Mouse (Mus musculus): ENCODE data around the gene Zfp518a.

The Zfp518a gene

DNA sequence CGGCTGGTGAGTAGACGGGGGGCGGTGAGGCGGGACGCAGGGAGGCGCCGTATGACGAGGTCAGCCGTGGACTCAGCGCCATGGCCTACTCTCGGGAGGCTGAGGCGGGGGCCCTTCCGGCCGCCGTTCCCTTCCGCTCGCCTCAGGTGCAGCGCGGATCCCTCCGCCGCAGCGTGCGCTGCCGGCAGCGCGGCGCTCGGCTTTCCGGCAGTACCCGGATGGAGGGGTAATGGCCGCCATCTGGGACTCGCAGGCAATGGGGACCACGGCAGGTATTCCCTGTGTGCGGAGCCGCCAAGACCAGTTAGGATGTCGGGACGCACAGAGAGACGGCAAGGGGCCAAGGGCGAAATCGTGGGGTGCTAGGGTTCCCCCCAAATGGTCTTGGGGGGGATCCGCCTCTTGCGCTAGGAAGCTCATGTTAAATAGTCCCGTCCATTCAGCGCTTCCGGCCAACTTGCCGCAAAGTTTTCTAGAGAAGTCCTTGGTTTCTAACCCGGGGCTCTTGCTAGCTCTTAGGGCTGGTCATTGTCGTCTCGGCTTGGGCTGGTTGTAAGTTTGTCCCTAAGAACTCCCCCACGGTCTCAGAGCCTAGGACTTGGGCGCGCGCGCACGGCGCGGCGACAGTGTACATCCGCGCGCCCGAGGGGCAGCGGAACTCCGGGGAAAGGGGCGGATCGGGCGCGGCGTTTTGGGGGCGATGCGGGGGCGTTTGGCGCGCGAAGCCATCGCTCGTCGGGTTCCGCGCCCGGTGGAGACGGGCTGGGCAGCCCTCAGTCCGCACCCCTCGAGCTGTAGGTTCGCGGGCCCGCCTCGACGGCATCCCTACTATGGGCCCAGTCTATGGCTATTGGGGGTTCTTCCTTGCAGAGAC, at the start of gene Zfp518a:
Zfp518a (plus strand) TSS at position 187 of the 874 bp plus-strand sequence.
- peak; percentile 96 for DNase-seq

DNA sequence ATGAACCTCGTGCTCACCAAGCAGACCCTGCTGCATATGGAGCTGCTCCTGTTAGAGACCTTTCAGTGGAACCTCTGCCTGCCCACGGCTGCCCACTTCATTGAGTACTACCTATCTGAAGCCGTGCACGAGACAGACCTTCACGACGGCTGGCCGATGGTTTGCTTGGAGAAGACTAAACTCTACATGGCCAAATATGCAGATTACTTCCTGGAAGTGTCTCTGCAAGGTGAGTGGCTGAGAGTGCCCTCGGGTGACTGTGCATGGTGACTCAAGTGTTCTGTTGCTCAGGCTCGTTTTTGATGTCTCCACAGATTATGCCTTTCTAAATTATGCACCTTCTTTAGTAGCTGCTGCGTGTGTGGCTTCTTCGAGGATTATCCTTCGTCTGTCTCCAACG, 49.8 kb upstream of the Zfp518a start:
- DNase-seq = no peak

DNA sequence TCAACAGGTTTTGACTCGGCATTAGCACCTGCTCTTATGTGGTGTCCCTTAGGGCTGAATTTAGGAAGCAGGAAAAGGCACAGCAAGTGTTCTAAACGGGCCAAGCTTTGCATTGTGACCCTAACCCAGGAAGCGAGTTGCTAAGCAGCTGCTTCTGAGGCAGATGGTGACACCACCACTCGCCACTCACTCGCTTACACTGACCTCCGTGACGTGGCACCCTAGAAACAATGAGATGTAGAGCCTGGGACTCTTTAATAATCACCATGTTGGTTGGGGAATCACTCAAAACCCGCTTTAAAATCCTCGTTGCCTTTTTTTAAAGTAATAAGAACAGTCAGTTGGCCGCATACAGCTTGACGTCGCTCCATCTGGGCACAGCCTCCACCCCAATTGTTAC, 45.1 kb upstream of the Zfp518a start:
- DNase-seq = no peak

DNA sequence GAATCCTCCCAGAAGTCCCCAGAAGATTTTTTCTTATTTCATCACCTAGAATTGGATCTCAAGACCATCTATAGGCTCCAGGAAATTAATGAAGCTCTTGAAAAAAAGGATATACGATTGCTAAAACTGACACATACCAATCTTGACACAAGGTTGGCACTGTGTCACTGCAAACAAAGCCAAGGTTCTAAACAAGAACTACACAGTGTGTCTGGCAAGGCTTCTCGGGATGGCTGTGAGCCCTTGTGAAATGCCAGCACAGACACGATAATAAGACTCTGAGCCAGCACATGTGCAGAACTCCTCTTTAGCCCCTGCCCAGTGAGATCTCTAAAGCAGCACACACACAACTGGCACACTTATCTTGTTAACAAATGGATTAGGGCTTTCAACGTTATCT, 35.0 kb upstream of the Zfp518a start:
- DNase-seq = no peak

DNA sequence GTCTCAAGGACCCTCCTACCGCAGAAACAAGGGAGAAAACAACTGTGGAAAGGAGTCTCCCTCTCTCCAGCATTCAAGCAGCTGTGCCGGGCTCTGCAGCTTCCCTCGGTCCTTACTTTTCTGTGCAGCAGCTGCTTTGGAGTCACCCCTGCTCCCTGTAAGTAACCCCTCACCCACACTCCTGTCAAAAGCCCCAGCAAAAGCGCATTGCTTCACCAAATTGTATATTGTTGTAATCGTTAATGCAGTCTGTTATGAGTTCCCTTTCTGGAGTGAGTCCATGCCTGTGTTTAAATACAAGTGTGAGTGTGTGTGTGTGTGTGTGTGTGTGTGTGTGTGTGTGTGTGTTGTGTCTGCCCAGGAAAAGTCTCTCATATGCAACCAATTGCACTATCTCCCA, 26.2 kb upstream of the Zfp518a start:
- no peak for DNase-seq

DNA sequence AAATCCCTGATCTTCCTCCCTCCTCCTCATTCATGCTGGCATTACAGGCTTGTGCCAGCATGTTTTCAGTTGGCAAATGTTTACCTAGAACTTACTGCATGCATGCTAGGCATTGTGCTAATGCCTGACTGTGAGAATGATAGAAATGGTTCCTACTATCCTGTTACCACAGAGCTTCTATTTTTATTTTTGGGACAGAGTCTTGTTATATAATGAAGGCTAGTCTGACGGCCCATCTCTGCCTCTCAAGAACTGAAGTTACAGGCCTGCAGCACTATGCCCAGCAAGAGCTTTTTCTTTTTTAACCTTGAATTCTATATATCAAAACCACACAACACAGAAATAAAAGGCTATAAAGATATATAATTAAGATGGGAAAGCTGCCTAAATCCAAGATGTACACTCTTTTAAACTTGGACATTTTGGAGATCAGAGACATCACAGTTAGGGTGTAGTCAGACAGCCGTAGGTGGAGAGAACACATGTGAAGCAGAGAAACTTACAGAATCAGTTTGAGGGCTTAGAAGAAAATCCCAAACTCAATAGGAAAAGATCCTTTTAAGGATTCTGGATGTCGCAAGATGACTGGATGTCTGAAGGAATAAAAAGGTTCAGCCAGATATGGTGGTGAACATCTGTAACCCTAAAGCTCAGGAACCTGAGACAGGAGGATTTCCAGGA, 24.9 kb upstream of the Zfp518a start:
- no peak for DNase-seq

DNA sequence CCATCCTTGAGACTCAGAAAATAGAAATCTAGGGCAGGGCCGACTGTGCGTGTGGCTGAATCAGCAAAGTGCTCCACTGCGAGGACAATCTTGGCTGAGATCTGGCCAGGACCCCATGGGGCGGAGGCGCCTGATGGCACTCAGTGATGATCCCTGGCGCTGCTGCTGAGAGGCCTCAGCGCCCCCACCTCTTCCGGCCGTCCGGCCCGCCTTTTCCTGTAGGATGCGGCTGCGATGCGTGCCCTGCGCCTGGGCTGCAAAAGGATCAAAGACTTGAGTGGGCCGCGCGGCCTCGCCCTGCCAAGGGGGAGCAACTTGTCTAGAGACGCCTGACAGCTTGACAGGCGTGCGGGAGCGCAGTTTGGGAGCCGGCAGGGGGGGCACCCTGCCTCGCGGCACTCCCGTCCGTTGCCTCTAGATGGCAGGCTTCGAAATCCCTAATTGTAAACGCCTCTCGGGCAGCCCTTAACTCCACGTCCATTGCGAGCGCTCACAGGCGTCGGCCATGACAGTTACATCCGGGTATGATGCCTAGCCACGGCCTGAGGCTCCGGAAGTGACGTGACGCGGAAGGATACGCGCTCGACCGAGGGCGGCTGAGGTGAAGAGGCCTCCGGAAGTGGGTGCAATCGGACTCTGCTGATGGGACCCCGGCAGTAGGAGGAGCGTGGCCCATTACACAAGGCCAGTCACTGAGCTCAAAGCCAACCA, 21.4 kb upstream of the Zfp518a start:
- DNase-seq = peak; percentile 98

DNA sequence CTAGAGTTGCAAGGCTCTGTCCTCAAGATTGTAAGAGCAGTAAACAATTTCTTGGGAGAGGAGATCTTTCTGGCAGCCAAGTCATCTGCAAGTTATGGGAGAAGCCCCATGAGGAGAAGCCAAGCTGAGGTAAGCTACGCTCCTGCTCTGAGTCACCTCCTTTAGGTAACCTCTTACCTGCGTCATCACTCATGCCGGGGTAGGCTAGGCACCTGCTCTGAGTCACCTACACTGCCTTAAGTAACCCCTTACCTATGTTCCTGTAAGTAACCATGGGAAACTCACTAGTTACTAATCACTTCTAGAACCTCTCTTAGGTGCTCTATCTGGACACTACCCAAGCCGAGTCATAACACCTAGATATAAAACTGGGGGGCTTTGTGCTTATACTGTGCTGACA, 12.8 kb upstream of the Zfp518a start:
- no peak for DNase-seq

DNA sequence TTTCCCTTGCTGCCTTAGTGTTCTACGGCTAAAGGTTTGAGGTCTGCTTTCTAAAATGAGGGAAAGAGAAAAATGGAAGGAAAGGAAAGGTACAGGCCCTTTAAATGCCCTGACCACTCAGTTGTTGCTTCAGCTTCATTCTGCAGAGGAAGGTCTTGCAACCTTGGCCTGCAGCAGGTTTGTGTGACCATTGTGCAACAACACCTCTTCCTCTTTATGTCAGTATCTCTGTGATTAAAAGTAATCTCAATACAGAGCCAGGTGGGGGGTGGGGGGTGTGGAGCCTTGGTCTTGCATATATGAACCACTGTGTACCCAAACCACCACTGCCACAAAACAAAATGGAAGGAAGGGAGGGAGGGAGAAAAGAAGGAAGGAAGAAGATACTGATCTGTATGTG, 5.6 kb upstream of the Zfp518a start:
- no peak for DNase-seq

DNA sequence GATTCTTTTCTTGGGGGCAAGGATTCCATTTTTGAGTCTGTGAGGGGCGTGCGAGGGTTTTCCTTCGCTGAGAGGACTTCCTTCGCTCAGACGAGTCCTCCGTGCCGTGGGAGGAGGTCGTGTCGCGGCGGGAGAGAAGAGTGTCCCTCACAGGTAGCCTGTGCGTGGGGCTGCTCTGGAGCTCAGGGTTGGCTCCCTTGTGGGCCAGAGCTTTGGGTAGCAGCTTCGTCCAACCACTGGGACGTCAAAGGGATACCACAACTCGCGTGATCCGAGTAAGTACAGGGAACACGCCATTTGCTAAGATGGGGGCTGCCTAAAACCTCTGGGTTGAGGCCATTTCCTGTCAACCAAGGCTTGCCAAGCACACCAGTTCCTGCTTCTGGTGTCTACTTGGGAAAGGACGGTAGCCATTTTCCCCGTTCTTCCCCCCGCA, 416 bp upstream of the Zfp518a start:
- no peak for DNase-seq

DNA sequence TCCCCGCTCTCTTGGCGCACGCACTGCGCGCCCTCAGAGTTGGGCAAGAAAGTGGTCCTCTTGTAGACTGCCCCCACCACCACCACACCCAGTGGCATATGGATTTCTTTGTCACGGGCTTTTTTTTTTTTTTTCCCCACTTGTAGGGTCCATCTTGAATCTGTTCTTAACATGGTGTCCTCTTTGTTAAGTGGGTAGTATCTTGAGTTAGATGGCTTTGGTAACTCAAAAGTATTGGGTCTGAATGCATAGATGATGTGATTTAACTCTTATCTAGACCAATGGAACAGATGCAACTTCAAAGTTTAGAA, 843 bp downstream of the Zfp518a start:
- DNase-seq = no peak

DNA sequence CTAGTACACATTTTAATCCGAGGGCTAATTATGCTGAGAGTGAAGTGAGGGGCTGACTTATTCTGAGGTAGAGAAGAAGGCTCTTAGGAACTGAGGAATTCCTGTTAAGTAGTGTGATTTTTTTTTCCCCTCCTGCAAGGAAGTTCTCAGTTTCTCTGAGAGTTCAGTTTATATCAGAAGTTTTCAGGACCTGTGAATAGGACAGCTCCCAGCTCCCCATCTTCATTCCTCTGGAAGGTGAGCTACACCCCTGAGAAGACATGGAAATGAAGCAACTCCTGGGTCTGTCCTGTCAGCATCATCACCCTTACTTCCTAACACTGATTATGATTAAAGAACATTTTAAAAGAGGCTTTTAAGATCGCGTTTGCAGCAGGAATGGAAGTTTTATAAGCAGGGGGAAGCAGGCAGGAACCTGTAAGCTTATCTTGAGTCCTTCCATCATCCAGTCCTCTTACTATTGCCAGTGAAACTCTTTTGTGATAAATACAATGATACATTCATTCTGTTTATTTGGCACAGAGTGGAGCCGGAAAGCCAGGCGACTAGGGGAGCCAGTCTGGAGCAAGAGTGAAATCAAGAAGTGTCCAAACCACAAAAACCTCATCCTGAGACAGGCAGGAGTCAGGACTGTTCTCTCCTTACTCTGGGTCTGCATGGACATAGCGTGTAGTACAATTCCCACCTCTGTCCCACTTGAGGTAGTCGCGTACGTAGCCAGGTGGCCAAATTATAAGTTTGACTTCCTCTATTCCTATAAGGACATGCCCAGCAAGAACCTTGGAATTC, 37.3 kb downstream of the Zfp518a start:
- peak; percentile 37 for DNase-seq

DNA sequence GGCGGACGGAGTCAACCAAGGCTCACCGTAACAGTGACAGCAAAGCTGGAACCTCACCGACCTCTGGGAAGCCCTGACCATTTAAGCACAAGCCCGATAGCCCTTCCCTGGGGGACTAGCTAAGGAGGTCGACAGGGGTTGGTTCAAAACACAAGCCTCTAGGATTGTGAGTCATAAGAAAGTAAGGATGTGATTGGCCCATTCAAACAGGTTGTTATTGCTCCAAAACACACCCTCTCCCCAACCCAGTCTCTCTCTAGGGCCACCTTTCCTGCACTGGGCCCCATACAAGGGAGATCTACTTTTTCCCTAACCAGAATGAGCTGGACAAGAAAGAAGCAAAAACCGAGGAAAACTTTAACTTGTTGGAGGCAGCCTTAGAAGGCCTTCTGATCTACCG, 40.9 kb downstream of the Zfp518a start:
- no peak for DNase-seq

DNA sequence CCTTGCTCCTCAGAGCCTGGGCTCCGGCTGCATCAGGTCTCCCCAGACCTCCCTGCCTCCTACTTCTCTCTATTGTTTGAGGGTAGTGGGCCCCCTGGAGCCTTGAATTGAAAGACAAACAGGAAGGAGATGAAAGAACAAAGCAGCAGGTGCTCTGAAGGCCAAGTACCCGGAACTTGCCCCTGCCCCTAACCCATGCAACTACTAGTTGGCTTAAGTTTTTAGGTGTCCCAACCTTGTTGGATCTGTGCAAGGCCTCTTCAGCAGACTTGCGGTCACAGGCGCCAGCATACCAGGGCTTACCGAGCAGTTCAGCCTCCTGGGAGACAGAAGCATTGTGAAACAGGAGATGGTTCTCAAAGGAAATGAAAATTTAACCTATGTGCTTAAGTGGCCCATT, 41.5 kb downstream of the Zfp518a start:
- no peak for DNase-seq

DNA sequence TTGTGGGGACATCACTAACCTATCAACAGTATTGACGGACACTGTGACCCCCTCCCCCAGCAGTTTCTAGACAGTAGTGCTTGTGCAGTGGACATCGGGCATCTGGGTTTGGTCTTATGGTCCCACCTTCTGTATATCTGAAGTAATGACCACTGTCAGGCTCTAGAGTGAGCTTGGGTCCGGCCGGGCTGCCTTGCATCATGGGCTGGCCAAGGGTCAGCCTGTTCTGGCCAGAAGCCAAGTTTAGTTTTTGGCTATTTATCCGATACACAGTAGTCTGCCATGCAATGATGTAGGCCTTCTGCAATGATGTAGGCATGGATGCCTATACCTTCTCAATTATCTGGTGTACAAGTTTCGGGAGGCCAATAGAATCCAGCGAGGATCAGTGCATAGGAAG, 49.0 kb downstream of the Zfp518a start:
- DNase-seq = no peak

DNA sequence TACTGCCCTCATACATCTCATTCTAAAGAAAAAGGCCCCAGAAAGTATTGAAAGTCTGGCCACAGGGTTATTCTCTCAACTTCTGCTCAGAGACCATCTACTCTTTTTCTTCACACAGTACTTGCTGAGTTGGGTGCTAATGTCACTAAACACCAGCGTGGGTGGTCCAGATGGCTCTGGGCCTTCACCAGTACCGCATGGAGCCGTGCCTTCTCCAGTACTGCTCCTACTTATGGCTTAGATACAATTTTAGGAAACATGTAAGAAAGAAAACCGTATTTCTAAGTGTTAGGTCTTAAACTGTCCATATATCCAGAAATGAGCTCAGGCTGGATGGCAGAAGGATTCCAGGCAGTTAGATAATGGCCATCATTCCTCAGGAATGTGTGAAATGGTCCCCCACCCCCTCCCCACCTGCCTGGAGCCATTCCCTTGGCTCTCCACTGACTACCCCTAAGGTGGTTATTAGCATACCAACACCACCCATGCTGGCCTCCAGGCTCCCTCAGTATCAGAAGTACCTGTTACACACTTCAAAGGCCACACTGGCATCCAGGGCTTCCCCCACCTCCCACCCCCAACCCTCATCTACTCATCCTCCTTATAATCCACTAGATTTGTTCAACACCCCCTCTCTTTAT, 52.6 kb downstream of the Zfp518a start:
- no peak for DNase-seq

DNA sequence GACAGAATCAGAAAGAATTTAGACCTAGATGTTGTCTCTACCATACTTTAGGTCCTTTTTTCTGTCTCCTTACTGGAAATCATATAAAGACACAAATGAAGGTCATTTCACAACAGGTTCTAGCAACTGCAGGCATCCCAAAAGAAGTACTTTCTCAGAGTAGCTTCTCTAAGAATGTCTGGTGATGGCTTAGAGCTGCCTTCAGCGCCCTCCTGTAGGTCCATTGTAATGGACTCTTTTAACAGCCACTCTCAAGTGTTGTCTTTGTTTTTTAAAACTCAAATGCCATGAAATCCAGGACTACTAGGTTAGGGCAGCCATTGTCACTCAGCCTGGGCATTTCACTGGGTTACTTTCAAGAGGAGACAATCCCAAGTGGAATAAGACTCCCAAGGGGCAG, 64.5 kb downstream of the Zfp518a start:
- no peak for DNase-seq

DNA sequence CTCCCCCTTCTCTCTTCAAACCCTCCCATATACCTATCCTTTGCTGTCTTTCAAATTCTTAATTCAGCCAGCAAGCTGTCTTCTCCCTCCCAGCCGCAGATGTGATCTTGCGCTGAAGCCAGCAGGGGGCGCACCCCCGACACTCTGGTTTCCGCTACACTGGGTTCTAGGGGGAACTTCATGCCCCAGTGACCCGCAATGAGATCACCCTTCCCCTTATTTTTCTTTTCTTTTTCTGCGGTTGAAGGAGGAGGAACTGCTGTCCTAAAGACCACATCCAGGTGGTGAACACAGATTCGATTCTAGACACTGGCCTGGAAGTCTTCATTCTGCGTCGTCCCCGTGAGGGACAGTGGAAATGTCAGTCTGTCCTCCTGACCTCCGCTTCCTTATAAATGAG, 68.5 kb downstream of the Zfp518a start:
- peak; percentile 65 for DNase-seq

DNA sequence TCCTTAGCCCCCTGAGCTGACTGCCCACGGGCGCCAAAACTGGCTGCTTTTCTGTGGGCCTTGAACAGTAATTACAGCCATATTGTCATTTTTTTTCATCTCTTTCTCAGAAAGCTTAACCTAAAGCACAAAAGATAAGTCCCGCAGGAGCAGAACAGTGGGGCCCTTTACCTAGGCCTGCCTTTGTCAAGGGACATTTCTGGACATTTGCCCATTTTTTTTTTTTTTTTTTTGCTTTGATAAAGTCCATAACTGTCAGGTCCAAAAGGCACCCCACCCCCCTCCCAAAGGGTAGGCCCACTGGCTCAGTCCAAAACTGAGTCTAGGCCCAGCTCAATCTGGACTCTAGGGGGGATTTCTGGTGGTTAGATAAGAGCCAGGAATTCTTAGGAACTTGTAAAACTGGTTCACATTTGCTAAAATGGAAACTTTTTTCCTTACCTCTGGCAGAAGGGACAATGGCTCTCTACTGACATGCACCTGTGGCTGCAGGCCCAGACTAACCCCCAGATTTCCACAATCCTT, 69.9 kb downstream of the Zfp518a start:
- no peak for DNase-seq

DNA sequence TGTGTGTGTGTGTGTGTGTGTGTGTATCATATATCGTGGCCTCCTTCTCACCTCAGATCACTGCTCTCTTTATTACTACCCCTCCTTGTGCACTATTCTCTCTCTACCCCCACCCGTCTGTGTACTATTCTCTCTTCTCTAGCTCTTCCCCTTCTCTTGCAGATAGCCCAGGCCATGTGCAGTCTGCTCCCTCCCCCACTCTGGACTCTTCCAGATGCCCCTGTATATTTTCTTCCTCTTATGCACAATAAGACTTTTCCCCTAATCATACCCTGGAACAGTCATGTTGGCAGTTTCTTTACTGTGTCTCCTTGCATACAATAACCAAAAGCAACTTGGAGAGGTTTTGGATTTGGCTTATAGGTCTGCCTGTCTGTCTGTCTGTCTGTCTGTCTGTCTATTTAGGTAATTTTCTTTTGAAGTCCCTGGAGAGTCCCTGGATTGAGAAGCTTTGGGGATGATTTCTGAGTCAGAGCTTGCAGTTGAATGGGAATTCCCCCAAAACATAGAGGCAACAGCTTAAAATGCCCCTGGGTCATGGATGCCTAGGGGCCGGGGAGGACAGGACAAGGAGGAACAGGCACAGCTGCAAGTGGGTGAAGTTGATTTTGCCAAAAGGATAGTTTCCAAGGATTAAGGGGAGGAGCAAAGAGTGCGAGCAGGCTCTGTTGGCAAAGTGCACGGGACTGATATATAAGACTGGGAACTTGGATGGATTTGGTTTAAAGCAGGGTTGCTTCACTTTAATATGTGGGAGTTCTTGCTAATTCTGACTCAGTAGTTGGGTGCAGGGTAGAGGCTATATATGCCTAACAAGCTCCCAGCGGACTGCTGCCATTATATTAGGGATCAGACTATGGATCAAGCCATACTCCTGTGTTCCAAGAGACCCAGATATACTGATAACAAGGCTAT, 70.7 kb downstream of the Zfp518a start:
- no peak for DNase-seq

All from embryo, embryonic 11 days (tissue).